Mouse (Mus musculus): ENCODE measurements around the gene Tnip3.

Gene Tnip3

DNA sequence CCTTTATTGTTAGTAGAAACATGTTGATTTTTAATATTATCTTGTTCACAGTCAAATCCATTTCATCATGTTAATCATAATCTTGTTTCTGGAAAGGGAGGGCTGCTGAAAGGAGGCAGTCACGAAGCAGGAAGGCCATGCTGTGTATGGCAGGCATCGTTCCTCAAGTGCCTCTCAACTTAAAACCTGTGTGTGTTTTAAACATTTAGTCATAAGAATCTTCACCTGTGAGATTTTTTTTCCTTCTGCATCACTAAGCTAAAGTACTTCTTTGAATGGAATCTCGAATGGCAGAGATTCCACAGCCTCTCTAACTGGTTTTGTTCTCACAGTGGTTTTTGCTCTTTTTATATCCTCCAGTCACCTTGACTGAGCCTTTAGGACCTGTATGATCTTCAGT, 121.3 kb downstream of the Tnip3 start:
- no peak for DNase-seq (ENCODE audit: low read depth, low spot score)

DNA sequence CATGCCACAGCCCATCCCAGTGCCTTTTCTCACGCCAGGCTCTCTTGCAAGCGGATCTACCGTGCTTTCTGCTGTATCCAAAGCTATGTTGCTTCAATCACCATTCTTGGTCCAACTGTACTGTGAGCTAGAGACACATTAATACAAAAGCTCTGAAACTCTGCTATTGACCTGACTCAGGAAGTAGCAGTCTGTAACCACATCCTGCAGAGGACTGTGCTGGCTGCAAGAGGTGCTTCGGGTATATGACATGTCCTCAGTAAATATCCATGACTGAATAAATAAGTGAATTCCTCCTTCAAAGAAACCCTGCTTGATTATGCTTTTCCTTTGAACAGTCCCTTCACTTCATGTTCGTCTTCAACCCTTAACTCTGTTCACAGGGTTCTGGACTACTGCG, 122.6 kb downstream of the Tnip3 start:
- no peak for DNase-seq (ENCODE audit: low read depth, low spot score)

GRCm38 (mm10) chr6:65651376-65651775, 126.3 kb downstream of the Tnip3 start:
- peak; percentile 38 for DNase-seq (ENCODE audit: low read depth, low spot score)

GRCm38 (mm10) chr6:65661272-65661671, 136.2 kb downstream of the Tnip3 start:
- no peak for DNase-seq (ENCODE audit: low read depth, low spot score)

GRCm38 (mm10) chr6:65662050-65662449, 136.9 kb downstream of the Tnip3 start:
- DNase-seq (ENCODE audit: low read depth, low spot score) = no peak

DNA sequence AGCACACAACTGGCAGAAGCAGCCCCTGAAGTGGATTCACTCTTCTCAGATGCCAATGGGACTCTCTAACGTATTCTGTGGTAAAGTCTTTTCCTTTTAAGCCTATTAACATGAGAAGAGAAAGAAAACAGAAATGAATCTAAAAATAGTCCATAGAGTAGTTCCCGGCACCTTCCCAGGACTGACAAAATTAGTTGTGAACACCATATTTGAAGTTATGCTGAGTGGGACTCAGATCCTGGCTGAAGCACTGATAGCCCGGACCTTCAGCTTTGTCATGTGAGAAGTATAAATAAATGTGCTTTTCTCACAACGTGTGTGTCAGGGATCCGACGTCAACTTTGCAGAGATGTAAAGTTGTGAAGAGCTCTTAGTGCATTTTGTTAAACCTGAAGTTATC, 138.9 kb downstream of the Tnip3 start:
- no peak for DNase-seq (ENCODE audit: low read depth, low spot score)

DNA sequence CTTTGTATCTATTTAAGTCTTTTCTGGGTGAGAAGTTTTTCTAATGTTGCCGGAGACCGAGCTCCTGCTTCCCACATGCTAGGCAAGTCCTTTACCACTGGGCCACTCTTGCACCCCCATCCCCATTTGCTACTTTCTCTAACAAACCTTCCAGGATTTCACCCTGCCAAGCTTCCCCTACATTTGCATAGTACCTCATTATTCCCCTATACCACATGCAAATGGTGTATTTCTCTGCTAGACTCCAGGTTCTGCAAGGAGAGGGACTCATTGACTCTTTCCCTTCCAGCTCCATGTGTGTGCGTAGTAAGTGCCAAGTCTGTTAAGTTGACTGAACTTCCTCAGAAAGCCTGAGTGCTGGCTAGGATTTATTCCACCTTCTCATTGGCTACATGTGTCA, 141.2 kb downstream of the Tnip3 start:
- no peak for DNase-seq (ENCODE audit: low read depth, low spot score)

DNA sequence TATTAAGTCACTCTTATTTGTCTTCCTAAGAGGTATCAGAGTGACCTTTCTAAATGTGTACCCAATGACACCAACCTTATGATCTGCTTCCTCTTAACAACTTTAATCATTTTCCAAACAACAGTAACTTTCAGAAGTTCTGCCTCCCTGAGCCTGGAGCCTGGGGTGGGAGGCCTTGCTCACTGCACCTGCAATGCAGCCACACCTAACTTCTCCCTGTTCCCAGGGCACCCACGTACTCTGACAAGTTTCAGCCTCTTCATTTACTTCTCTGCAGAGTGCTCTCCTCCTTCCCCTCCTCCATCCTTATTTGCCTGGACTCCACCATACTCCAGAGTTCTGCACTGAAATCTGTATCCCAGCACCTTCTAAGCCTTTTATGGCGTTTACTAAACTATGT, 144.9 kb downstream of the Tnip3 start:
- DNase-seq (ENCODE audit: low read depth, low spot score) = no peak

- peak; percentile 37 for DNase-seq (ENCODE audit: low read depth, low spot score)
Measured at GRCm38 (mm10) chr6:65670981-65671411, 145.9 kb downstream of the Tnip3 start.

DNA sequence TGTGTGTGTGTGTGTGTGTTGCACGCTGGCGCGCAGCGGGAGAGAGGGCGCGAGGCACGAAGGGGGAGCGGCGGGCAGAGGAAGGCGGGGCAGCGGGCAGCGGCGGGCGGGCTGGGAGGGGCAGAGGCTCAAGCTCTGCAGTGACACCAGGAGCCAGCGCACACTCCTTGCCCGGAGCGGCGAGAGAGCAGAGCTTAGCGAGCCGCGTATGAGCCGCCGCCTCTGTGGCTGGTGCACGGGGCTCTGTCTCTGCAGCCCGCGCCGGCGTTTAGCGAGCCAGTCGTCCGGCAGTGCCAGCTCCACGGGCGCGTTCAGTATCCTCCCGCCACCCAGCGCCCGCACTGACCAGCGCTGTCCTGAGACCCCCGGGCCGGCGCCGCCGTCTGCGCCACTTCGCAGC, 146.3 kb downstream of the Tnip3 start, which contains the start of gene Ndnf:
Ndnf (plus strand) TSS at position 140 of the 400 bp plus-strand sequence.
- DNase-seq (ENCODE audit: low read depth, low spot score) = peak; percentile 61

DNA sequence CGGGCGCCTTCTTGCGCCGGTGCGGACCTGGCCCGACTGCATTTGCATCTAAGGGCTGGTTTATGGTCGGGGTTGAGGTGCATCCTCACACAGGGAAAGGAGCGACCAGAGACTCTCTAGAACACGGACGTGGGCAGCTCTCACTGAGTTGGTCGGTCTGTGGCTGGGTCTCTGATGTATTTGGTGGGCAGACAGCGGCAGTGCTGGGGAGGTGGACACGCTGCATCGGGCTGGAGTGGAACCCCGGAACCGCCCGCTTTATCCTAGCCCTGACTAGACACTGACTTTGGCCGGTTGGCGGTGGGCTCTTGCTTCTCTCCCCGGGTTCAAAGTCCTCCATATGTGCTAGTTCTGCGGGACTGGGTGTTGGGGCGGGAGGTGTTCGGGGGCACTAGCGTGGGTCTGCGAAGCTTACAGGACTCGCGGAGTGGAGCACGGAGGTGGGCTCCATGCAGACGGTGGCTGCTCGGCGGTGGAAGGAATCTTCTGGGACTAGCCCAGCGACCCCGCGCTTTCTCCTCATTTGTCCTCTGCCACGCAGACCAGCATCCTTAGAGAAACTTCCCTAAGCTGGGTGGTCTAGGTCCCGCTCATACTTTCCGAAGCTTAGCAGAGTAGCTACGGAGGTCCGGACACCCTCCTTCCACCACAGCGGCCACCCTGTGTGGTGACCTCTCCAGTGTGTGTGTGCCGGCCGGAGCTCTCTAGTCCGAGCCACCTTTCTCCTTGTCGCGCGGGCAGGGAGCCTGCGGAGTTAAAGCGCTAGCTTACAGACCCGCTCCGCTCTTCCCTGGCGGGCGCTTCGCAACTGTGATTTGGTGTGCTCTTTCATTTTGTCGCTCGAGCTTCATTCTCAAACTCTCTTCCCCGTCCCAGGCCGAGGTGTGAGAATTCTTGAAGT, 147.3 kb downstream of the Tnip3 start:
- DNase-seq (ENCODE audit: low read depth, low spot score) = peak; percentile 31
